Mouse (Mus musculus) MEL (cell line): Measurements from ENCODE around the gene Gramd4.

Experiments
- CTCF ChIP-seq, 3 experiments: IDR thresholded peaks in 2 of 3; conservative IDR thresholded peaks in 1 of 3; 2 replicates each; pipeline ENCODE4 v1.5.1; 2011 to 2012; ENCODE audit warnings: low read length in 3 of 3, low read depth in 2 of 3, mild to moderate bottlenecking in 2 of 3, improper control_type of control experiment in 1 of 3, inconsistent platforms in 1 of 3, mixed read lengths in 1 of 3, moderate library complexity in 1 of 3; ENCODE audit not compliant: control insufficient read depth in 1 of 3, insufficient read depth in 1 of 3, poor library complexity in 1 of 3, severe bottlenecking in 1 of 3
- E2F4 ChIP-seq: IDR thresholded peaks from 2 replicates; pipeline ENCODE4 v1.6.1; 2011; ENCODE audit warnings: low read depth, low read length, improper control_type of control experiment, borderline replicate concordance
- GABPA ChIP-seq: IDR thresholded peaks from 2 replicates; pipeline ENCODE4 v1.6.1; 2012; ENCODE audit warnings: low read depth, mild to moderate bottlenecking, inconsistent platforms, low read length, improper control_type of control experiment, moderate library complexity
- JUND ChIP-seq: IDR thresholded peaks from 2 replicates; pipeline ENCODE4 v1.6.1; 2011; ENCODE audit warnings: low read depth, mild to moderate bottlenecking, improper control_type of control experiment, low read length
- POLR2A ChIP-seq, 2 experiments: IDR thresholded peaks; 2 replicates each; pipeline ENCODE4 v1.6.1; 2011 to 2012; ENCODE audit warnings: low read length in 2 of 2, mild to moderate bottlenecking in 2 of 2, control low read depth in 1 of 2, improper control_type of control experiment in 1 of 2, low read depth in 1 of 2, moderate library complexity in 1 of 2; ENCODE audit not compliant: control insufficient read depth in 1 of 2, insufficient read depth in 1 of 2, poor library complexity in 1 of 2
- POLR2AphosphoS2 ChIP-seq: IDR thresholded peaks from 2 replicates; pipeline ENCODE4 v1.6.1; 2011; ENCODE audit warnings: low read length, improper control_type of control experiment
- SMC3 ChIP-seq: IDR thresholded peaks from 2 replicates; pipeline ENCODE4 v1.6.1; 2011; ENCODE audit warnings: low read depth, low read length, improper control_type of control experiment
- USF1 ChIP-seq: IDR thresholded peaks from 2 replicates; pipeline ENCODE4 v1.6.1; 2014; ENCODE audit warnings: low read depth, mild to moderate bottlenecking, inconsistent platforms, low read length, improper control_type of control experiment, moderate library complexity

DNA sequence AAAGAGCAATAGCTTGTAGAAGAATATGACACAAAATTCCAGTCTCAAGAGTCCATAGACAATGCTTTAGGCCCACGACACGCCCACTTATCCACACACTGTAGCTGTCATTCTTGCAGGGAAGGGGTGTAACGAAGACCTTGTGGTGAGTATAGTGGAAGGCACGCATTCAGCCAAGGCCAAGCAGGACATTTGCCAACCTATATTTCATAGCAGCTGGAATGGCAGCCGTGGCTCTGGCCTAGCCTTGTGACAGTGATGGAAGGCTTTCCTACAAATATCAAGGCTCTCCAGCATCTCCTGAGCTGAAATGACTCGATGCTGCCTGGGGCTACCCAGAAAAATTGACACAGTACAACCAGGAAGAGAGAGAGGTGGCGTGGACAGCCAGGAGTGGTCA lies 87.6 kb downstream of the Gramd4 start:
- TF ChIP-seq CTCF (IDR thresholded peaks at IDR 0.05 in 2 of 3, conservative IDR thresholded peaks at IDR 0.05 in 1 of 3; ENCODE audit: control insufficient read depth in 1 of 3, insufficient read depth in 1 of 3, low read depth in 2 of 3, low read length in 3 of 3, poor library complexity in 1 of 3, severe bottlenecking in 1 of 3) (no peak), POLR2A (IDR thresholded peaks at IDR 0.05; ENCODE audit: control insufficient read depth in 1 of 2, insufficient read depth in 1 of 2, low read depth in 1 of 2, low read length in 2 of 2, poor library complexity in 1 of 2) (no peak), USF1 (no peak), E2F4 (no peak), GABPA (no peak), POLR2AphosphoS2 (no peak), JUND (no peak), SMC3 (no peak)
